Mouse (Mus musculus): ENCODE measurements around the gene Rad51. TPM values are rescaled to one million over a fixed set of nuclear protein-coding genes. Genes with fewer than 3 reads are reported as not detected.

The Rad51 gene
- total and polyA plus RNA-seq, 2 experiments from 2014 or later: 0.22 to 3.9 TPM

GRCm38 (mm10) chr2:119111060-119111459 lies 1.5 kb upstream of the Rad51 start:
- 92% methylated on average over 3 of the region's 3 CpGs for WGBS
- H3K9me3 ChIP-seq (ENCODE audit: low read length): no peaks in the 10 kb centered on the region
- no peaks in the 10 kb centered on the region for H3K4me1 ChIP-seq (ENCODE audit: insufficient read depth, low read length)
- TF ChIP-seq CTCF (IDR thresholded peaks at IDR 0.05): no peak
- no peaks in the 10 kb centered on the region for H3K36me3 ChIP-seq (ENCODE audit: insufficient read depth, low read length)
- H3K27me3 ChIP-seq (ENCODE audit: insufficient read depth, low read length): no peaks in the 10 kb centered on the region
- DNase-seq (ENCODE audit: low spot score) (no peak), ATAC-seq (ENCODE audit: low FRiP score) (no peak)
- no peak overlapping the region for H3K9ac ChIP-seq (replicated peaks; ENCODE audit: low read length, poor library complexity, severe bottlenecking)
- no peak overlapping the region for H3K27ac ChIP-seq (ENCODE audit: low read depth, low read length)
- H3K4me3 ChIP-seq (ENCODE audit: low read depth, low read length): no peak overlapping the region
- H3K4me2 ChIP-seq (ENCODE audit: low read depth, low read length, poor library complexity, severe bottlenecking): no peak overlapping the region

GRCm38 (mm10) chr2:119113121-119113925 lies 730 bp downstream of the Rad51 start:
- DNase-seq (ENCODE audit: low spot score) (no peak), ATAC-seq (ENCODE audit: low FRiP score) (0 out of 2 replicates have a peak, but pooled peaks have one; percentile 3)
- WGBS: 14% methylated on average over 20 of the region's 20 CpGs
- Histone ChIP-seq H3K9me3 (ENCODE audit: low read length) (no peaks in the 10 kb centered on the region), H3K4me1 (ENCODE audit: insufficient read depth, low read length) (no peaks in the 10 kb centered on the region), H3K4me3 (ENCODE audit: low read depth, low read length) (peak overlapping the region; percentile 65), H3K9ac (replicated peaks; ENCODE audit: low read length, poor library complexity, severe bottlenecking) (peak overlapping the region; percentile 62; the same call in 1 of the 2 replicates), H3K4me2 (ENCODE audit: low read depth, low read length, poor library complexity, severe bottlenecking) (peak overlapping the region; percentile 99), H3K27ac (ENCODE audit: low read depth, low read length) (no peak overlapping the region), H3K36me3 (ENCODE audit: insufficient read depth, low read length) (no peaks in the 10 kb centered on the region), H3K27me3 (ENCODE audit: insufficient read depth, low read length) (no peaks in the 10 kb centered on the region)
- no peak for TF ChIP-seq CTCF (IDR thresholded peaks at IDR 0.05)

GRCm38 (mm10) chr2:119136346-119136898 lies 23.8 kb downstream of the Rad51 start:
- H3K36me3 ChIP-seq (ENCODE audit: insufficient read depth, low read length): peaks cover 35% of the 10 kb centered on the region

GRCm38 (mm10) chr2:119145199-119145598 lies 32.6 kb downstream of the Rad51 start:
- WGBS: 94% methylated on average over 2 of the region's 2 CpGs
- H3K27me3 ChIP-seq (ENCODE audit: insufficient read depth, low read length): no peaks in the 10 kb centered on the region
- TF ChIP-seq CTCF (IDR thresholded peaks at IDR 0.05): peak; percentile 41
- H3K4me3 ChIP-seq (ENCODE audit: low read depth, low read length): no peak overlapping the region
- no peak overlapping the region for H3K9ac ChIP-seq (replicated peaks; ENCODE audit: low read length, poor library complexity, severe bottlenecking)
- ATAC-seq (ENCODE audit: low FRiP score): no peak
- no peak overlapping the region for H3K27ac ChIP-seq (ENCODE audit: low read depth, low read length)
- no peaks in the 10 kb centered on the region for H3K4me1 ChIP-seq (ENCODE audit: insufficient read depth, low read length)
- no peak overlapping the region for H3K4me2 ChIP-seq (ENCODE audit: low read depth, low read length, poor library complexity, severe bottlenecking)
- peaks cover 60% of the 10 kb centered on the region for H3K36me3 ChIP-seq (ENCODE audit: insufficient read depth, low read length)
- no peaks in the 10 kb centered on the region for H3K9me3 ChIP-seq (ENCODE audit: low read length)
- DNase-seq (ENCODE audit: low spot score): no peak

More at GRCm38 (mm10) chr2:119136346-119136898, 23.8 kb downstream of the Rad51 start:
- H3K4me1 ChIP-seq (ENCODE audit: insufficient read depth, low read length): no peaks in the 10 kb centered on the region
- H3K9me3 ChIP-seq (ENCODE audit: low read length): no peaks in the 10 kb centered on the region
- H3K27me3 ChIP-seq (ENCODE audit: insufficient read depth, low read length): no peaks in the 10 kb centered on the region
- H3K9ac ChIP-seq (replicated peaks; ENCODE audit: low read length, poor library complexity, severe bottlenecking): no peak overlapping the region
- no peak for DNase-seq (ENCODE audit: low spot score)
- H3K27ac ChIP-seq (ENCODE audit: low read depth, low read length): no peak overlapping the region
- no peak overlapping the region for H3K4me3 ChIP-seq (ENCODE audit: low read depth, low read length)
- no peak for ATAC-seq (ENCODE audit: low FRiP score)
- TF ChIP-seq CTCF (IDR thresholded peaks at IDR 0.05): no peak
- no peak overlapping the region for H3K4me2 ChIP-seq (ENCODE audit: low read depth, low read length, poor library complexity, severe bottlenecking)
- WGBS: 90% methylated on average over 5 of the region's 5 CpGs

GRCm38 (mm10) chr2:119146435-119146834 lies 33.8 kb downstream of the Rad51 start:
- no peak for ATAC-seq (ENCODE audit: low FRiP score)
- no peak overlapping the region for H3K27ac ChIP-seq (ENCODE audit: low read depth, low read length)
- WGBS: 74% methylated on average over 6 of the region's 6 CpGs
- no peak overlapping the region for H3K9ac ChIP-seq (replicated peaks; ENCODE audit: low read length, poor library complexity, severe bottlenecking)
- H3K9me3 ChIP-seq (ENCODE audit: low read length): no peaks in the 10 kb centered on the region
- H3K4me2 ChIP-seq (ENCODE audit: low read depth, low read length, poor library complexity, severe bottlenecking): no peak overlapping the region
- DNase-seq (ENCODE audit: low spot score): no peak
- H3K4me1 ChIP-seq (ENCODE audit: insufficient read depth, low read length): no peaks in the 10 kb centered on the region
- no peaks in the 10 kb centered on the region for H3K27me3 ChIP-seq (ENCODE audit: insufficient read depth, low read length)
- no peak overlapping the region for H3K4me3 ChIP-seq (ENCODE audit: low read depth, low read length)
- H3K36me3 ChIP-seq (ENCODE audit: insufficient read depth, low read length): peaks cover 65% of the 10 kb centered on the region
- no peak for TF ChIP-seq CTCF (IDR thresholded peaks at IDR 0.05)

- H3K4me3 ChIP-seq (ENCODE audit: low read depth, low read length): no peak overlapping the region
- no peak overlapping the region for H3K9ac ChIP-seq (replicated peaks; ENCODE audit: low read length, poor library complexity, severe bottlenecking)
- H3K36me3 ChIP-seq (ENCODE audit: insufficient read depth, low read length): peaks cover 65% of the 10 kb centered on the region
- ATAC-seq (ENCODE audit: low FRiP score): no peak
- no peak overlapping the region for H3K4me2 ChIP-seq (ENCODE audit: low read depth, low read length, poor library complexity, severe bottlenecking)
- H3K27ac ChIP-seq (ENCODE audit: low read depth, low read length): no peak overlapping the region
- H3K4me1 ChIP-seq (ENCODE audit: insufficient read depth, low read length): no peaks in the 10 kb centered on the region
- no peaks in the 10 kb centered on the region for H3K9me3 ChIP-seq (ENCODE audit: low read length)
- H3K27me3 ChIP-seq (ENCODE audit: insufficient read depth, low read length): no peaks in the 10 kb centered on the region
- 87% methylated on average over 22 of the region's 22 CpGs for WGBS
- no peak for DNase-seq (ENCODE audit: low spot score)
- TF ChIP-seq CTCF (IDR thresholded peaks at IDR 0.05): no peak
Measured at GRCm38 (mm10) chr2:119147160-119147678, 34.6 kb downstream of the Rad51 start.
